Mouse (Mus musculus): Measurements from ENCODE around the gene Phlda3. TPM values are rescaled to one million over a fixed set of nuclear protein-coding genes. Genes with fewer than 3 reads are reported as not detected.

Phlda3 gene
- polyA plus RNA-seq, 1 experiment from 2014 or later: 62.8 TPM

DNA sequence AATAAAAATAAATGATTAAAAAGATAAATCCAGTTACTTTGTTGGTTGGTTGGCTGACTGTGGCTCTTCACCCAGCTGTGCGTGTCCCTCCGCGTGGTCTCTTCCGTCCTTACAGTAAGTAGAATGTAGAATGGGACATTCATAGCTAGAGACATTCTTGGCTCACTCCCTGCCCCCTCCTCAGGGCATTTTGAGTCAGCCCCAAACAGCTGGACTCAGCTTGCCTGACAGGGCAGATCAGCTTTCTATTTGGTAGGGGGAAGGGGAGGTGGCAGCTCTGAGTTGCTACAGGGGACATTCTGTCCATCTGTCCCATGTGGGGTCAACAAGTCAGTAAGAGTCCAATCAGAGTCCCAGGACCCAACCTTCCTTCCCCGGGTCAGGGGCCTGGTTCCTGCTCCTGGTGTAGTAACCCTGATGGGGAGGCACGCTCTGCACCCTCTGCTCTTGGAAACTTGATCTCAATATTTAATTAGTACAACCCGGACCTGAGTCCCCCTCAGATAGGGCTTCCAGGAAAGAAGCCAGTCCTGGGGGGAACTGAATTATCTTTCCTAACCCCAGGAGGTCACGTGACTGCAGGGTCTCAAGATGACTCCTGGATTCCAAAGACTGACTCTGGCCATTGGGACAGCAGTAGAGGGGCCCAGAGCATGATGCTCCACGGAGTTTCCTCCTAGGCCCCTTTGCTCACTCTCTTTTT lies 2.3 kb upstream of the Phlda3 start:
- Histone ChIP-seq H3K4me2 (replicated peaks) (no peak overlapping the region), H3K9ac (no peak overlapping the region), H3K9me3 (no peaks in the 10 kb centered on the region), H3K27me3 (no peaks in the 10 kb centered on the region), H3K27ac (no peak overlapping the region), H3K36me3 (peaks cover 4% of the 10 kb centered on the region), H3K4me1 (peaks cover 48% of the 10 kb centered on the region), H3K4me3 (no peak overlapping the region)
- 57% methylated on average over 9 of the region's 9 CpGs for WGBS
- ATAC-seq (ENCODE audit: low FRiP score, low read depth): no peak

DNA sequence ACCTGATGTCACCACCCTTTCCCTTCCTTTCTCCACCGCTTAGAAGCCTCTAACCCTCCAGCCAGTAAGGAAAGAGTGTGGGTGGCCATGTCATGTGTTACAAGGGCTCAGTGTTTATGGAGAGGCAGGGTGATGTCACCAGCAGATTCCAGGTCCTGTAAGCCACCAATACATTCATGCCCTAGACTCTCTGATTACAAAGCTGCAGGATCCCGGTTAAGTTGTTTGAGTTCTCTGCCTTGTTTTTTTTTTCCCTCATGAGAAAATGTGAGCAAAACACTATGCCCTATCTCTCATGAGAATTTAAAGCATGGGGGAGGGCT lies 1.8 kb upstream of the Phlda3 start:
- no peak for ATAC-seq (ENCODE audit: low FRiP score, low read depth)
- H3K4me2 ChIP-seq (replicated peaks): no peak overlapping the region
- H3K9me3 ChIP-seq: no peaks in the 10 kb centered on the region
- H3K27me3 ChIP-seq: no peaks in the 10 kb centered on the region
- no peak overlapping the region for H3K27ac ChIP-seq
- peaks cover 53% of the 10 kb centered on the region for H3K4me1 ChIP-seq
- peaks cover 9% of the 10 kb centered on the region for H3K36me3 ChIP-seq
- no peak overlapping the region for H3K4me3 ChIP-seq
- WGBS: 60% methylated on average over 2 of the region's 2 CpGs
- H3K9ac ChIP-seq: no peak overlapping the region

DNA sequence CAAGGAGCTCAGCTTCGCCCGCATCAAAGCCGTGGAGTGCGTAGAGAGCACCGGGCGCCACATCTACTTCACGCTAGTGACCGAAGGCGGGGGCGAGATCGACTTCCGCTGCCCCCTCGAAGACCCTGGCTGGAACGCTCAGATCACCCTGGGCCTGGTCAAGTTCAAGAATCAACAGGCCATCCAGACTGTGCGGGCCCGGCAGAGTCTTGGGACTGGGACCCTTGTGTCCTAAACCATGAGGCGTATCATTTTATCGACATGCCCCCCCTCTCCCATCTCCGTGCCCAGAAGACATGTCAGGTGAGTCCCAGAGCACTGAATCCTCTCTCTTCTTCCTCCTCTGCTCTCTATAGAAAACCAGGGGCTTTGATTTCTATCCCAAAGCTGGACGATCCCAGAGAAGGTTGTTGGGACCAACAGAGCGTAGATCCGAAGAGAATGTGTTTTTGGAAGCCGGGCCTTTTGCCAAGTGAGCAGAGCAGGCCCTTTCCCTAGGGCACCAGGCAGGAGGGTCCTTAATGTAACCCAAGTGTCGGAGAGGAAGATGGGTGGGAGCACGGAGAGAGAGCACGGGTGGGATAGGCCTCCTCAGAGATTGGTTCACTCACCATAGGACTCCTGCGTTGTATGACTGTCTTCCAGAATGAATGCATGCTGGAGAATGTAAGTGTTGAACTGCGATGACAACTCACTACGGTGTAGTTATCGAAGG lies 830 bp downstream of the Phlda3 start:
- no peaks in the 10 kb centered on the region for H3K9me3 ChIP-seq
- H3K4me3 ChIP-seq: peak overlapping the region; percentile 80
- 18% methylated on average over 30 of the region's 30 CpGs for WGBS
- peak overlapping the region; percentile 92 for H3K9ac ChIP-seq
- peak overlapping the region; percentile 87 for H3K4me2 ChIP-seq (replicated peaks)
- peaks cover 63% of the 10 kb centered on the region for H3K4me1 ChIP-seq
- no peaks in the 10 kb centered on the region for H3K27me3 ChIP-seq
- no peak for ATAC-seq (ENCODE audit: low FRiP score, low read depth)
- H3K36me3 ChIP-seq: peaks cover 24% of the 10 kb centered on the region
- H3K27ac ChIP-seq: peak overlapping the region; percentile 90

- peaks cover 24% of the 10 kb centered on the region for H3K36me3 ChIP-seq
- no peak overlapping the region for H3K27ac ChIP-seq
- no peaks in the 10 kb centered on the region for H3K27me3 ChIP-seq
- H3K9me3 ChIP-seq: no peaks in the 10 kb centered on the region
- peak overlapping the region; percentile 92 for H3K9ac ChIP-seq
- no peak for ATAC-seq (ENCODE audit: low FRiP score, low read depth)
- peak overlapping the region; percentile 80 for H3K4me3 ChIP-seq
- peak overlapping the region; percentile 87 for H3K4me2 ChIP-seq (replicated peaks)
- peaks cover 63% of the 10 kb centered on the region for H3K4me1 ChIP-seq
- WGBS: 79% methylated on average over 4 of the region's 4 CpGs
These were observed 1.5 kb downstream of the Phlda3 start for GRCm38 (mm10) chr1:135767324-135767890.

DNA sequence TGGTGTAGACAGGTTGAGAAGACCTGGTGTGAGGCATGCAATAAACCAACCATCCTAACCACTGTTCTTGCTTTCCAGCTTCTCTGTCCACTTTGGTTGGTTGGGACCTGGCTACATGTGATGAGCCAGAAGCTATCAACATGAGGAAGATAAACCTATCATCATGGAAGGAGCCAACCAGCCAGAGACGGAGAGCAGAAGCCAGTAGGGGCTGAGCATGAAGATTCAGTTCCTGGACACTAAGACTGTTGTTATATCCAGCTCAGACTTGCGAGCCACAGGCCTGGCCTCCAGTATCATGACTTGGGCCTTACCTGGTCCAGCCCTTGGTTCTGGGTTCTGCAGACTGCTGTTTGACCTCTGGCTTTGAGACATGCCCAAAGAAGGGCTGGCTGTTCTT lies 2.5 kb downstream of the Phlda3 start:
- no peak for ATAC-seq (ENCODE audit: low FRiP score, low read depth)

GRCm38 (mm10) chr1:135770237-135770636 lies 4.3 kb downstream of the Phlda3 start:
- H3K4me2 ChIP-seq (replicated peaks): no peak overlapping the region

More for the DNA sequence above, 2.5 kb downstream of the Phlda3 start:
- no peaks in the 10 kb centered on the region for H3K27me3 ChIP-seq
- H3K9ac ChIP-seq: no peak overlapping the region
- no peak overlapping the region for H3K27ac ChIP-seq
- peaks cover 61% of the 10 kb centered on the region for H3K4me1 ChIP-seq
- H3K9me3 ChIP-seq: no peaks in the 10 kb centered on the region
- no peak overlapping the region for H3K4me3 ChIP-seq
- peaks cover 24% of the 10 kb centered on the region for H3K36me3 ChIP-seq
- 97% methylated on average over 2 of the region's 2 CpGs for WGBS
- peak overlapping the region; percentile 87 for H3K4me2 ChIP-seq (replicated peaks)

DNA sequence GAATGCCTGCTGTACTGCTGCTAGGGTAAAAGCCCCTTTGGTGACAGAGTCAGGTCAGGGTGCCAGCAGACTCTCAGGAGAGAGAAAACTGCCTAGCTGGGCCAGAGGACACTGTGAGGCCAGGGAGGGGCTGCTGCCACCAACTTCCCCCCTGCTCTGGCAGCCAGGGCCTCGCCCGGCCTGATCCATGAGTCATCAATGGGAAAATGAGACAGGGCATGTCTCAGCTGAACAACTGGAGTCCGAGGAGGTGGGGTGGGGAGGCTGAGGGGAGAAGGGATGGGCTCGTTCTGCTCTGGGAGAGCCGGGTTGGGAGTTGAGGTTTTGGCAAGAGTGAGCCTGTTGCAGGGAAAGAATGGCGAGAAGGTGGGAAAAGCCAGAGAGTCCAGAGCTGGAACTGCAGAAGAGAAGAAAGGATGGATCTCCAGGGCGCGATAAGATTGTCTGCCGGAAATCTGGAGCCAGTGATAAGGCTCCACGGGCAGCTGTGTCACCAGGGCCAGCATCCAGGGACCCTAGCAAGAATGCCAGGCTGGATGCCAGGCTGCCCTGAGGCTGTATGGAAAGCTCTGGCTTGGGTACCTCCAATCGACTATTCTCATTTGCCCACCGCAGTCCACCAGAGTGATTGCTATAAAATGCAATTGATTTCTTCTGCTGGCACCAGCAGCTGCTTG lies 5.1 kb downstream of the Phlda3 start:
- H3K27ac ChIP-seq: peak overlapping the region; percentile 0; the same call in 1 of the 2 replicates
- no peak overlapping the region; the same call in 1 of the 2 replicates for H3K4me2 ChIP-seq (replicated peaks)

More at GRCm38 (mm10) chr1:135770237-135770636, 4.3 kb downstream of the Phlda3 start:
- no peak for ATAC-seq (ENCODE audit: low FRiP score, low read depth)
- peaks cover 51% of the 10 kb centered on the region for H3K4me1 ChIP-seq
- peaks cover 24% of the 10 kb centered on the region for H3K36me3 ChIP-seq
- H3K27ac ChIP-seq: 0 out of 2 replicates have a peak overlapping the region, but pooled peaks have one; percentile 0
- no peak overlapping the region for H3K9ac ChIP-seq
- H3K4me3 ChIP-seq: no peak overlapping the region
- no peaks in the 10 kb centered on the region for H3K9me3 ChIP-seq
- no peaks in the 10 kb centered on the region for H3K27me3 ChIP-seq
- WGBS: 64% methylated on average over 7 of the region's 7 CpGs

GRCm38 (mm10) chr1:135771573-135771970 lies 5.7 kb downstream of the Phlda3 start:
- Histone ChIP-seq H3K36me3 (peaks cover 24% of the 10 kb centered on the region), H3K4me3 (no peak overlapping the region), H3K9me3 (no peaks in the 10 kb centered on the region), H3K9ac (no peak overlapping the region), H3K4me1 (peaks cover 42% of the 10 kb centered on the region), H3K27ac (no peak overlapping the region), H3K27me3 (no peaks in the 10 kb centered on the region), H3K4me2 (replicated peaks) (no peak overlapping the region)
- 69% methylated on average over 8 of the region's 8 CpGs for WGBS
- ATAC-seq (ENCODE audit: low FRiP score, low read depth): no peak

More for the DNA sequence above, 5.1 kb downstream of the Phlda3 start:
- H3K4me1 ChIP-seq: peaks cover 46% of the 10 kb centered on the region
- no peak overlapping the region for H3K9ac ChIP-seq
- peaks cover 24% of the 10 kb centered on the region for H3K36me3 ChIP-seq
- no peaks in the 10 kb centered on the region for H3K9me3 ChIP-seq
- 58% methylated on average over 12 of the region's 12 CpGs for WGBS
- no peak for ATAC-seq (ENCODE audit: low FRiP score, low read depth)
- H3K4me3 ChIP-seq: no peak overlapping the region
- no peaks in the 10 kb centered on the region for H3K27me3 ChIP-seq

DNA sequence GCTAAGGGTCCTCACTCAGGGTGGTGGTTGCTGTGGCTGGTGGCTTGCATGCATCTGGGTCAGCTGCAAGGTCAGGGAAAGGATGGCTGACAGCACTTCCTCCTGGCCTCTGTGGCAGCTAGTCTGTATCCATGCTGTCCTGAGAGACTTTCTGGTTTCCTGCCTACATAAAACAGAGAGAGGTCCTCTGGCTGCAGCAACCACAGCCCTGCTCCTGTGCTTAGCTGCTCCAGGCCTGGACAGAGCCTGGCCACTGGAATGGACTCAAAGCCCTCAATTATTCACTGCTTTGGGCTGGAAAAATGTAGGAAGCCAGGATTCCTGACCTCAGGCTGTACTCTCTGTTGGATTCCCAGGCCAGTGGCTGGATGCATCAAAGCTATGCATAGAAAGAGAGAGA lies 10.7 kb downstream of the Phlda3 start:
- H3K27me3 ChIP-seq: no peaks in the 10 kb centered on the region
- H3K4me3 ChIP-seq: no peak overlapping the region
- no peak overlapping the region for H3K27ac ChIP-seq
- no peak for ATAC-seq (ENCODE audit: low FRiP score, low read depth)
- H3K4me2 ChIP-seq (replicated peaks): no peak overlapping the region
- H3K9ac ChIP-seq: no peak overlapping the region
- H3K4me1 ChIP-seq: peaks cover 26% of the 10 kb centered on the region
- no peaks in the 10 kb centered on the region for H3K9me3 ChIP-seq
- no peaks in the 10 kb centered on the region for H3K36me3 ChIP-seq

- ATAC-seq (ENCODE audit: low FRiP score, low read depth): no peak
- Histone ChIP-seq H3K27me3 (no peaks in the 10 kb centered on the region), H3K27ac (no peak overlapping the region), H3K9ac (no peak overlapping the region), H3K9me3 (no peaks in the 10 kb centered on the region), H3K36me3 (no peaks in the 10 kb centered on the region), H3K4me2 (replicated peaks) (no peak overlapping the region), H3K4me3 (no peak overlapping the region), H3K4me1 (peaks cover 26% of the 10 kb centered on the region)
- 84% methylated on average over 1 of the region's 1 CpGs for WGBS
These were observed 11.1 kb downstream of the Phlda3 start for GRCm38 (mm10) chr1:135777046-135777445.

DNA sequence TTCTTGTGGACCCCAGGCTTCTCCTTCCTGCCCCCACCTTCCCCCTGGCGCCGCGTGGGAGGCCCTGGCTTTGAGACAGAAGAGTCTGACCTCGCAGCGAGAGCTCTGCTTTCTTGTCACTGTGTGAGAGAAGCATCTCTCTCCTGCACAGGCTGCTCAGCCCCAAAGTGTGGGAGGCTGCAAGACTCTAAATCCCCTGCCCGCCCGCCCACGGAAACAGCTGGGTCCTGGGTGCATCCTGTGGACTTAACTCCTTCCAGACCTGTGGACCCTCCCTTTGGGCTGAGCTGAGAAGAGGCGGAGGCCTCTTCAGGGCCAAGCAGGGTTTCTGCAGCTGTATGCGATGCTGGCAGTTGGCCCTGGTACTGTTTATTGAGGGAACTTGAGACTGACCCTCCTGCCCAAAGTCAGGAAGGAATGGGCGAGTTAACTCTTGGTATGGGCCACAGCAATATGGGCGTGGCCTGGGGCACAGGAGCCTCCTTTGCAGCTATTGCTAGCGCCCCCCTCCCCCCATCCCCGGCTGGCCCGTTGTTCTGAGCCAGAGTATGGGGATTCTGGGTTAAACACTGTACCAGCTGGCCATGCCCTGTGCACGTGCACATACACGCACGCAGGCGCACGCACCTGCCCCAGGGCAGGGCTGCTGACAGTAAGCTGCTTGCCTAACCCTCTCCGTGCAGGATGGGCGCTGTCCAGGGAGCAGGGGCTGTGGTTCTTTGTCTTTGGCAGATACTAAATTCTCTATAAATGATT lies 13.0 kb downstream of the Phlda3 start, which contains the start of gene Tnni1:
Gene Tnni1, plus strand, starts transcription at position 655 of the 756 bp plus-strand sequence.
- no peak within 1 kb of the TSS for H3K9ac ChIP-seq

More for the DNA sequence above, 13.0 kb downstream of the Phlda3 start, which contains the start of gene Tnni1:
- WGBS: 21% methylated on average over 22 of the region's 22 CpGs
- Histone ChIP-seq H3K4me3 (no peak within 1 kb of the TSS), H3K9me3 (no peaks in the 10 kb centered on the region), H3K4me1 (peaks cover 26% of the 10 kb centered on the region), H3K36me3 (no peaks in the 10 kb centered on the region), H3K27me3 (no peaks in the 10 kb centered on the region), H3K27ac (peak within 1 kb of the TSS; percentile 67), H3K4me2 (replicated peaks) (peak within 1 kb of the TSS; percentile 39)
- peak; percentile 72 for ATAC-seq (ENCODE audit: low FRiP score, low read depth)
